Mouse (Mus musculus): ENCODE data around the gene Rab6b. TPM values are rescaled to one million over a fixed set of nuclear protein-coding genes. Genes with fewer than 3 reads are reported as not detected.

Rab6b gene
- total RNA-seq, 2 experiments from 2014 or later: 0.15 to 1.2 TPM

DNA sequence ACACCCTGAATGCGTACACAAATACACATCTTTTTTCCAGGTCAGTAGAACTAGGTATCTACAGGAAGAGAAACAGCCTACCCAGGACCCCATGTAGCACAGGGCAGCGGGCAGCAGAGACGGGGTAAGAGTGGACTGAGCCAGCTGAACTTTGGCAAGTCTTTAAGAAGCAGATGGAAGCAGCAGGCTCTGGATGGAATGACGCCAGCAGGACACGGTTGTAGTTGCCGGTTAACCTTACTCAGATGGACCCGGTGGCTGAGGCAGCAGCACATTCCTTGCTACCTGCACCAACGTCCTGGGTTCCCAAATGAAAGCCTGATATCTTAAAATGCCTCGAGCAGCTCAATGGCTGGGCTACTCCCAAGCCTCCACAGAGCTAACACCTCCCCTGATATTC, 75.2 kb downstream of the Rab6b start:
- no peak for ATAC-seq (ENCODE audit: poor library complexity, severe bottlenecking)

GRCm38 (mm10) chr9:103188416-103188815, 76.8 kb downstream of the Rab6b start:
- ATAC-seq (ENCODE audit: poor library complexity, severe bottlenecking): no peak

DNA sequence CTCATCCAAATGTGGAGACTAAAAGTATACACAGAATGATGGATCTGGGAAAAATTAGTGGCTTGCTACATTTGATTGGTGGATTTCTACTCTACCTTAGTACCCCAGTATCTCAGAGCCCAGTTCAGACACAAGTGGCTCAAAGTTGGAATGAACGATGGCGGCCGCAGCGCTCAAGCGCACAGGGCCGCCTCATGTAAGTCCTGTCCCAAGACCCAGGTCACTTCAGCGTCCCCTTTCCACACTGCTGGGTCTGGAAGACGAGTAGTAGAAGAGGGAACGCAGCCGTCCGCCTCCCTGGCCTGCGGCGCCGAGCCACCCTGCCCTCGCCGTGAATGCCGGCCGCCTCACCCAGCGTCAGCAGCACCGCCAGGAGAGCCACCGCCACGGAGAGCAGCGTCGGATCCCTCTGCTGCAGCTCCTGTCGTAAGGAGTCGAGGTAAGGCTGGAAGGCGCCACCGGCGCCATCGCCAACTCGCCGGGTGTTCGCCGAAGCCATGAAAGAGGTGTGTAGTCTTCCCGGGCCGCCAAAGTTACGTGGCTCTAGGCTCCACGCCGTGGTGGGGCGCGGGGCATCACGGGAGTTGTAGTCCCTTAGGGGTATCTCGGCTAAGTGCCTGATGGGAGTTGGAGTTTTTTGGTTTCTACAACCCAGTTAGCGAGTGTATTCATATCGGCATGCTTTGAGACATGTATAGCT, 90.1 kb downstream of the Rab6b start, which contains the start of gene Srprb:
Srprb (minus strand) TSS at position 577 of the 700 bp plus-strand sequence.
- ATAC-seq (ENCODE audit: poor library complexity, severe bottlenecking): peak; percentile 99

DNA sequence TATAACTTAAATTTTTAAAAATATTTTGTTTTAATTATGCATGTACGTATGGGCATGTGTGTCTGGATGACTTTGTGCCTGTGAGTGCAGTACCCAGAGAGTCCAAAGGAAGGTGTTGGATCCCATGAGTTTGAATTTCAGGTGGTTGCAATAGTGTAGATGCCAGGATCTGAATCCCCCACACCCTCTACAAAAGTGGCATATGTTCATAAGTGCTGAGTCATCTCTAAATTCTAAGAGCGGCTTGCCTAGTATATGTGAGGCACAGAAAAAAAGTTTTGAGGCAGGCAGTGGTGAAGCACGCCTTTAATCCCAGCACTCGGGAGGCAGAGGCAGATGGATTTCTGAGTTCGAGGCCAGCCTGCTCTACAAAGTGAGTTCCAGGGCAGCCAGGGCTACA, 94.2 kb downstream of the Rab6b start:
- no peak for ATAC-seq (ENCODE audit: poor library complexity, severe bottlenecking)

- peak; percentile 100 for ATAC-seq (ENCODE audit: poor library complexity, severe bottlenecking)
These were observed 96.3 kb downstream of the Rab6b start for GRCm38 (mm10) chr9:103207846-103208245.

DNA sequence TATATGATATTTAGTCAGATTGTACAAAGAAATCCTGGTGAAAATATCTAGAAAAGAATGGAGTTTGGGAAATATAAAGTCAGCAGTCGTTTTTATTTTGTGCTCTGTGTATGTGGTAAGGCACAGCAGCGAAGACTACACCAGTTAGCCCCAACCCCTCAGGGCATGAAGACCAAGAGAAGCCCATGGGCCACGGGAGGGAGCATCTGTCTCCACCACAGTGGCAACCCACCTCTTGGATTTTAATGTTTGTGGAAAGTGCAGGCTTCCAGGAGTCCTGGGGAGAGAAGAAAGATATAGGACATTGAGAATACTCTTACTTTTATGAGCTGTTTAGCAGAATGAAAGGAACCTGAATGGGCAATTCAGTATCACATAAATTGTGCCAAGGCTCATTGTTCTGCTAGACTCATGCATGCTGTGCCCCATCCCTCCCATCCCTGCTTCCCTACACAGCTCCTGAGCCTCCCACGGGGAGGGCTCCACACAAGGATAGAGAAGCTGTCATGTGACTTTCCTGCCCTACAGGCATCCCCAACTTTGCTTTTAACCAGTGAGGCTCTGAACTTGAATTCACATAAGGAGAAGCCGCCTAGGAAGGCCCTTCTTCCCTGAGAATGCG, 97.3 kb downstream of the Rab6b start:
- ATAC-seq (ENCODE audit: poor library complexity, severe bottlenecking): no peak

DNA sequence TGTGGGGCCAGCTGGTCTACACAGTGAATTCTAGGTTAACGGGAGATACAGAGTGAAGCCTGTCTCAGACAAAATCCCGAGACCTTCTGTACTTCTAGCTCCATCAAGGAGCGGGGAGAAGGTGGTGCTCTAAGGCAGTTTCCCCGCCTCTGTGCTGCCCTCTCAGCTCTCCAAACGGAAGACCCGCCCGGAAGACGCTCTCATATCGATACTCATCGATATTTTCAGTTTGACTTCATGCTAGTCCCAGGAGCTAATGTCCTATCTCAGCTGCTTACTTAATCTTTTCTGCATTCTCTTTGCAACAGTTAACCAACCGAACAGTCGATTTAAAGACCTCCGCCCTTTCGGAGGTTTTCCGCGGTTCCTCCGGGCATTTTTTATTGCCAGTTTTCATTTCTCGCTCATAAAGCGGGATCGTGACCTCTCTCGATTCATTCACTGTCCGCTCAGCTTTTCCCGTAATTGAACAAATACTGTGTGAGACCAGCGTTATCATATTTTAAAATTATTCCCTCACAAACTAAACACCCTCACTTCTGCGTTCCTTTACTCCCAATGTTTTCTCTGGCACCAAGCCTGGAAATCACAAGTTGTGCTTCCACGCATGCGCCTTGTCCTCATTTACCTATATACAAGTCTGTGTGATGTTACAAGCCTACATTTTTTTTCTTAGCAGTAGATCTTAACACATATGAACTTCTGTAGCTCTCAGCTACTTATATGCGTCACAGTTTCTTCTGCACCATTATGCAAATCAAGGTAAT, 101.2 kb downstream of the Rab6b start:
- ATAC-seq (ENCODE audit: poor library complexity, severe bottlenecking): no peak

DNA sequence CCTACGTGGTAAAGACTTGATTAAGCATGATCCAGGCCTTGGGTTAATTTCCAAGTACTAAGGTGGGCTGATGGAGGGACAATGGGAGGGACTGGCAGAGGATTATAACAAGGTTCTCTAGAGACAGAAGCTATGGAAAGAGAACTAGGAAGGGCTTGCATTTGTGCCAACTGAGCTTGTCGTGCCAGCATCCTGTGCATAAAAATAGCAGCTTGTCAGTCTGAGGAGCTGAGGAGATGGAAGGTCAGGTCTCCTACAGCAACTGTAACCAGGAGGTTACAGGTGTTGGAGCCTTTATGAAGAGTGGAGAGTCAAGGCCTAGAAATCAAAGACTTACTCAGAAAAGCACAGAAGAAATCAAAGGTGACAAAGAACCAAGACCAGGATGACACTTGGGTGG, 102.0 kb downstream of the Rab6b start:
- ATAC-seq (ENCODE audit: poor library complexity, severe bottlenecking): no peak

GRCm38 (mm10) chr9:103214281-103214680, 102.7 kb downstream of the Rab6b start:
- peak; percentile 30; the same call in 1 of the 2 replicates for ATAC-seq (ENCODE audit: poor library complexity, severe bottlenecking)

GRCm38 (mm10) chr9:103224721-103225120, 113.1 kb downstream of the Rab6b start:
- ATAC-seq (ENCODE audit: poor library complexity, severe bottlenecking): no peak

DNA sequence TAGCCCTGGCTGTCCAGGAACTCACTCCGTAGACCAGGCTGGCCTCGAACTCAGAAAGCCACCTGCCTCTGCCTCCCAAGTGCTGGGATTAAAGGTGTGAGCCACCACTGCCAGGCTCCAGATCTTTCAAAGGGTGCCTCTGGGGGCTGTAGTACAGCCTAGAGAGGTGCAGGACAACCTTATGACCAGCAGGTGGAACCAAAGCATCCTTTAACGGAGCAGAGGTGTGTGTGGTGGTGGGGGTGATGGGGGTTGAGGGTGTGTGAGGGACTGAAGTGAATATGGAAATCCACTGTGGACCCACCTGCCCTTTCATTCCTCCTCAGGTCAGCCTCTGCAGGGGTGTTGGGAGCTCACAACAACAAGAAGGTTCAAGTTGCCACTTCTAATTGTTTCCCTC, 113.9 kb downstream of the Rab6b start:
- ATAC-seq (ENCODE audit: poor library complexity, severe bottlenecking): peak; percentile 48

DNA sequence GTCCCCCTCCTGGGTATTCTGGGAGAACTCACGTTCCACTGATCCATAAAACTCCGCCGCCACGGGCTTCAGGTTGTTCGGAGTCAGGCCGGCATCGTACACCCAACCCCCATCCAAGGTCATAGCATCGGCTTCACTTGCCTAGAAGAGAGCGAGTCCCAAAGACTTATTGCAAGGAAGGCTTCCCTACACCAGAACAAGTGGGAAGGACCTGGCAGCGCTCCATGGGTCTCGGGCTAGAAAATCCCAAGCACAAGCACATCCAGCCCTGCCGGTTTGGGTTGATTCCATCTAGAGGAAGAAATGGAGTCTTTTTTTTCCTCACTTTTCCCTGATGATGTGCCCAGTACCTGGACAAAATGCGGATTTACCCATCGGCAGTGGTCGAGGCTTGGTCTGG, 115.2 kb downstream of the Rab6b start:
- ATAC-seq (ENCODE audit: poor library complexity, severe bottlenecking): no peak

- no peak for ATAC-seq (ENCODE audit: poor library complexity, severe bottlenecking)
These were observed 116.2 kb downstream of the Rab6b start for GRCm38 (mm10) chr9:103227760-103228159.

- ATAC-seq (ENCODE audit: poor library complexity, severe bottlenecking): no peak
These were observed 116.9 kb downstream of the Rab6b start for GRCm38 (mm10) chr9:103228370-103229003.

- ATAC-seq (ENCODE audit: poor library complexity, severe bottlenecking): no peak
These were observed 117.7 kb downstream of the Rab6b start for GRCm38 (mm10) chr9:103229037-103229867.

DNA sequence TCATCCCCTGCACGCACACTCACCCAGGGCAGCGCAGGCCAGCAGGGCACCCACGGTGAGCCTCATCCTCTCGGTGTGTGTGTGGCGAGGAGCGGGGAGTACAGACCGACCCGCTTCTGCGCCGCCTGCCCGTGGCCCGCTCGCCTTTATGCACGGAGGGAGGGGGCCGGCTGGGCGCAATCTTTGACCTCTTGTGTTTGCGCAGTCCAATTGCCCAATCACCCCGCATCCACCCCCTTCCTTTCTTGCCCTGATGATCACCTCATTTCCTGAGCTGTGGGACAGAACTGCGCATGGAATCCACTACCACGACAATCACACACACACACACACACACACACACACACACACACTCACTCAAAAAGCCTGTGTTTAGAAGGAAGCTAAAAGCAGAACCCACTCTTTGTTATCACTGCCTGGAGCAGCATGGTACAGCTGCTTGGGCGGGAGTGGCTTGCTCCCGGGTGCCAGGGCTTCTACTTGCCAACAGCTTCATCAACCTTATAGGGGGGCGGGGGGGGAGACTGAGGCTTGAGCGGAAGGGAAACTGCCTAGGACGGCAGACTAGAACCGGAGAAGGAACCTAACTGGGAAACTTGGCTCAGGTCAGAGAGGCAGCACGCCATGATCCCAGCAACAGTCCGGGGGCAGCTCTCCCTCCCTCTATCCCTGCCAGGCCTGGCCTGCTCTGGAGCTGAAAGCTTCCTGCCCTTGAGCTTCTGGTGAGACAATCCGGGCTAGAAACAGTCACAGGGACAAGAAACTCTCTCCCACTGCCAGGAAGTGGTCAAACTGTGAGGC, 118.8 kb downstream of the Rab6b start, which contains the start of the genes Gm20425 and Trf:
Gm20425 (minus strand) TSS at position 157 of the 801 bp plus-strand sequence.
Trf (minus strand) TSS at position 294 of the 801 bp plus-strand sequence.
- ATAC-seq (ENCODE audit: poor library complexity, severe bottlenecking): peak; percentile 78

DNA sequence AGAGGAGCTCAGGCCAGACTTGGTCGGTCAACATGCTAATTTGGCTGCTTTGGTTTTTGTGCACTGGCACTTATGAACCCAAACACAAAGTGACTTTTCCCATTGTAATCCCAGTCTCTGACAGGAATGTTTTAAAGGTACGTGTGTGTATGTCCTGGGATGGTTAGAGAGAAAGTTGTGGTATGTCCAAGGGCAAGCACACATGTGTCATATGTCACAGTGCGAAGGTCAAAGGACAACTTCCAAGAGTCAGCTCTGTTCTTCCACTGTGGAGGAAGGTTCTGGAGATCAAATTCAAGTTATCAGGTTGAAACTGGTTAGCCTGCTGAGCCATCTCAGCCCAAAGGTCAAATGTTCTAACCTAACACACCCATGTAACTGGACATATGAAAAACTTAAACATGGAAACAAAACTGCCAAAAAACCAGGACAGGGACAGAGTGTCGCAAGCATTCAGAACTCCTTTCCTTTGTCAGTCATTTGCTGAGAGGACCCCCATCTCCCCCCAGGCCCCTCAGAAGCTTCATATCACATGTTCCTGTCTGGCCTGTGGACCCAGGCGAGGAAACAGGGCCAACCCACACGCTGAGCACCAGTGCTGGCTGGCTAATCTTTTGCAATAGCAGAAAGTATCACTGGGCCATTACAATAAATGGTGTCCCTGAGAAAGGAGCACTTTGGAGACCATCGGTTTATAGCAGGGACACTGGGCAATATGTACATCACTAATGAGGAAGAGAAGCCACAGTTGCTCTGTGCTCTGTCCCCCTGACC, 120.8 kb downstream of the Rab6b start:
- no peak for ATAC-seq (ENCODE audit: poor library complexity, severe bottlenecking)

- no peak for ATAC-seq (ENCODE audit: poor library complexity, severe bottlenecking)
These were observed 121.4 kb downstream of the Rab6b start for GRCm38 (mm10) chr9:103233006-103233395.

- no peak for ATAC-seq (ENCODE audit: poor library complexity, severe bottlenecking)
These were observed 122.5 kb downstream of the Rab6b start for GRCm38 (mm10) chr9:103234059-103234458.

All from megakaryocyte, adult 5-6 weeks (primary cell).